Mouse (Mus musculus) c-Kit-positive CD71-positive TER-119-positive erythroid progenitor cells, embryonic 14.5 days (primary cell): Measurements from ENCODE around the gene Klf7.

Experiments
- DNase-seq: peaks from one replicate; pipeline ENCODE4 v3.0.0-alpha.2; 2013; ENCODE audit warnings: low spot score

The Klf7 gene

GRCm38 (mm10) chr1:64021986-64022385 lies 100.1 kb downstream of the Klf7 start:
- no peak for DNase-seq

GRCm38 (mm10) chr1:64020672-64021635 lies 101.1 kb downstream of the Klf7 start:
- DNase-seq, result no peak

- DNase-seq, result no peak
Observed at GRCm38 (mm10) chr1:64019127-64019635, 102.9 kb downstream of the Klf7 start.

- no peak for DNase-seq
Observed at GRCm38 (mm10) chr1:64018466-64019077, 103.5 kb downstream of the Klf7 start.

GRCm38 (mm10) chr1:64014091-64014490 lies 108.0 kb downstream of the Klf7 start:
- no peak for DNase-seq

- no peak for DNase-seq
Observed at GRCm38 (mm10) chr1:64008994-64009393, 113.1 kb downstream of the Klf7 start.

GRCm38 (mm10) chr1:64008031-64008430 lies 114.1 kb downstream of the Klf7 start:
- no peak for DNase-seq

GRCm38 (mm10) chr1:64005194-64005593 lies 116.9 kb downstream of the Klf7 start:
- no peak for DNase-seq

GRCm38 (mm10) chr1:64003525-64004291 lies 118.4 kb downstream of the Klf7 start:
- DNase-seq, result no peak

- DNase-seq, result no peak
Observed at GRCm38 (mm10) chr1:64002036-64002435, 120.0 kb downstream of the Klf7 start.

GRCm38 (mm10) chr1:64000597-64000996 lies 121.5 kb downstream of the Klf7 start:
- no peak for DNase-seq

- no peak for DNase-seq
Observed at GRCm38 (mm10) chr1:63999481-63999880, 122.6 kb downstream of the Klf7 start.

- DNase-seq, result no peak
Observed at GRCm38 (mm10) chr1:63998901-63999300, 123.2 kb downstream of the Klf7 start.

GRCm38 (mm10) chr1:63998139-63998538 lies 123.9 kb downstream of the Klf7 start:
- DNase-seq, result no peak

- no peak for DNase-seq
Observed at GRCm38 (mm10) chr1:63995828-63996227, 126.3 kb downstream of the Klf7 start.

GRCm38 (mm10) chr1:63995137-63995492 lies 127.0 kb downstream of the Klf7 start:
- no peak for DNase-seq

GRCm38 (mm10) chr1:63994248-63995136 lies 127.6 kb downstream of the Klf7 start:
- no peak for DNase-seq

GRCm38 (mm10) chr1:63992506-63992905 lies 129.6 kb downstream of the Klf7 start:
- no peak for DNase-seq

- no peak for DNase-seq
Observed at GRCm38 (mm10) chr1:63990416-63990815, 131.7 kb downstream of the Klf7 start.

- DNase-seq, result no peak
Observed at GRCm38 (mm10) chr1:63980733-63981132, 141.3 kb downstream of the Klf7 start.
